Mouse (Mus musculus) erythroblast, embryonic 14.5 days (primary cell): ENCODE data around the gene Gm11007. TPM values are rescaled to one million over a fixed set of nuclear protein-coding genes. Genes with fewer than 3 reads are reported as not detected.
"Not testable (repeated sequence)": the region's sequence is repeated elsewhere in the genome, so short reads cannot be mapped to it uniquely, and the experiment has no call there.

ENCODE experiments used
- H3K27me3 ChIP-seq: 2 replicates; pipeline ENCODE4 v1.6.1; 2012; ENCODE audit warnings: inconsistent platforms; ENCODE audit not compliant: control insufficient read depth
- H3K36me3 ChIP-seq: 2 replicates; pipeline ENCODE4 v1.6.1; 2012; ENCODE audit warnings: mild to moderate bottlenecking, inconsistent platforms; ENCODE audit not compliant: control insufficient read depth
- H3K4me1 ChIP-seq: 2 replicates; pipeline ENCODE4 v1.6.1; 2012; ENCODE audit warnings: inconsistent platforms; ENCODE audit not compliant: control insufficient read depth
- H3K4me3 ChIP-seq: replicated peaks from 2 replicates; pipeline ENCODE3; 2012; ENCODE audit warnings: moderate library complexity, mild to moderate bottlenecking, inconsistent platforms
- H3K9me3 ChIP-seq: 2 replicates; pipeline ENCODE4 v1.6.1; 2012; ENCODE audit warnings: low read length, inconsistent platforms, mixed read lengths; ENCODE audit not compliant: control insufficient read depth
- polyA plus RNA-seq: library from polyadenylated mRNA; stranded (reverse); fragments of >175 nt; gene quantifications from 2 replicates; pipeline ENCODE4 v1.2.3, GENCODE M21; 2012

Gene Gm11007
- polyA plus RNA-seq, result not detected in 2 replicates

DNA sequence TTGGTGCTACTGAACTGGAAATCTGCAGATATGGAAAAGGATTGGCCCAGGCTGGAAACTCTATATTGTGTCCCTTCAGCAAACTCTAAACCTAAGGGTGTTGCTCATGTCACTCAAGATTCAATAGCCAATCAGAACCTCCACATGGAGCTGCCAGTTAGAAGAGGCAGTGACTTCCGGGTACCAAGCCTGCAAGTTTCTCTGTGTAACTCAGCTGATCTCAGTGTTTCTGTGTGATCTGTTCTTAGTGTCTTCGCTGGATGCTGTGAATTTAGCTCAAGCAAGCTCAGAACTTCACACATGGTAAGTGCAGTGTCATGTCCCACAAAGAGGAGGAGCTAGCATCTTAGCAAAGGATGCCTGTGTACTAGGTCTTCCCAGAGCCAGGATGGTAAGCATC, at the start of gene Gm11007:
TSS of gene Gm11007 (plus strand) at position 301 of the 400 bp plus-strand sequence.
- not testable (repeated sequence) for H3K9me3 ChIP-seq, H3K27me3 ChIP-seq, H3K4me1 ChIP-seq, H3K4me3 ChIP-seq, H3K36me3 ChIP-seq

Other genes starting within 250 kb of the Gm11007 start
- not detected in 2 replicates for gene Gm4724, start 208.2 kb upstream of the Gm11007 start, polyA plus RNA-seq
- not detected in 2 replicates for gene Zfp965, start 174.0 kb upstream of the Gm11007 start, polyA plus RNA-seq
- gene Zfp969, start 59.7 kb downstream of the Gm11007 start, polyA plus RNA-seq, result not detected in 2 replicates
- not detected in 2 replicates for gene Gm2007, start 97.6 kb downstream of the Gm11007 start, polyA plus RNA-seq
- gene Gm14288, start 157.1 kb downstream of the Gm11007 start, polyA plus RNA-seq, result not detected in 2 replicates
- gene Gm6710, start 225.2 kb downstream of the Gm11007 start, polyA plus RNA-seq, result not detected in 2 replicates